Mouse (Mus musculus) kidney, adult 18-20 months (tissue): ENCODE results near the gene Ndufv2.
"Not testable (repeated sequence)": the region's sequence is repeated elsewhere in the genome, so short reads cannot be mapped to it uniquely, and the experiment has no call there.

Source experiments
- DNase-seq: peaks from one replicate; pipeline ENCODE4 v3.0.0; 2021

Ndufv2 gene

DNA sequence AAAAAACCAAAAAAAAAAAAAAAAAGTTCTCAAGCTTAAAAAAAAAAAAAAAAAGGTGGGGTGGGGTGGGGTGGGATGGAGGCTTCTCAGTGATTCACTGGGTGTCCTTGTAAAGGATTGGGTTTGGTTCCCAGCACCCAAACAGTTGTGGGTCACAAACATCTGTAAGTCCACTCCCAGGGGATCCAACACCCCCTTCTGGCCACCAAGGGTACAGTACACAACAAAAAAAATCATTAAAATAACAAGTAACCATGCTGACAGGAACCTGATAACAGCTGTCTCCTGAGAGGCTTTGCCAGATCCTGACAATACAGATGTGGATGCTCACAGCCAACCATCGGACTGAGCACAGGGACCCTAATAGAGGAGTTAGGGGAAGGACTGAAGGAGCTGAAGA lies 16.9 kb downstream of the Ndufv2 start:
- no peak for DNase-seq

DNA sequence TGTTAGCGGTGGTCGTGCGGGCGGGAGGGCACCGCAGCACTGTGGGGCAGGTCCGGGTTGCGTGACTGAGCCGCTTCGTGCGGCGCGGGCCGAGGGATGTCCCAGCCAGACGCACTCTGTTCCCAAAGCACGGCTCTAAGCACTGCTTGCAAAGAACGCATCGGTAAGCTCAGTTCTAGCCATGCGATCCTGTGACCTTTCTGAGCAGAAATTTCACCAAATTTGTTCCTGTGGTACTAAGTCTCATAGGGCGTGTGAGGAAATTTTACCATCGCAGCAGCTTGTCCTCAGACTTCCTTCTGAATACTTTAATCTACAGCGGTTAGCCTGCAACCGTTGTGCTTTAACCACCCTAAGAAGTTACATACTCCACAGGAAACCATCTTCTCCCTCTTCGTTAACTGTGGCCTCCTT lies 23.9 kb downstream of the Ndufv2 start:
- no peak for DNase-seq

DNA sequence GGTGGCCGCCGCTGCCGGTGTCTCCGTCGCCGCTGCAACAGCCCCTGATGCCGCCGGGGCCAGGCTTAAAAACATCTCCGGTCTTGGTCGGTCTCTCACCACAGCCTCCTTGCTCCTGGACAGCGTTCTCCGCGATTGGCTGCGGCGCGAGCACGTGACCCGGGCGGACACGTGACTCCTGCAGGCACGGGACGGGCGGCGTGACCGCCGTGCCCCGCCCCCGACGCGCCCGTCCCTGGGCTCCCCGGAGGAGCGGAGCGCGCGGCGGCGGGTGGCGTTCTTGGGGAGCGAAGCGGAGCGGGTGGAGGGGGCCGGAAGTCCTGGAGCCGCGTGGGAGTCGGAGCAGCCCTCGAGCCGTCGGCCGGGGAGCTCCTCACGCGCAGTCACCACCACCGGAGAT lies 24.4 kb downstream of the Ndufv2 start, which contains the start of gene Ankrd12:
Ankrd12 (minus strand) TSS at position 156 of the 400 bp plus-strand sequence.
- DNase-seq, result peak; percentile 98

DNA sequence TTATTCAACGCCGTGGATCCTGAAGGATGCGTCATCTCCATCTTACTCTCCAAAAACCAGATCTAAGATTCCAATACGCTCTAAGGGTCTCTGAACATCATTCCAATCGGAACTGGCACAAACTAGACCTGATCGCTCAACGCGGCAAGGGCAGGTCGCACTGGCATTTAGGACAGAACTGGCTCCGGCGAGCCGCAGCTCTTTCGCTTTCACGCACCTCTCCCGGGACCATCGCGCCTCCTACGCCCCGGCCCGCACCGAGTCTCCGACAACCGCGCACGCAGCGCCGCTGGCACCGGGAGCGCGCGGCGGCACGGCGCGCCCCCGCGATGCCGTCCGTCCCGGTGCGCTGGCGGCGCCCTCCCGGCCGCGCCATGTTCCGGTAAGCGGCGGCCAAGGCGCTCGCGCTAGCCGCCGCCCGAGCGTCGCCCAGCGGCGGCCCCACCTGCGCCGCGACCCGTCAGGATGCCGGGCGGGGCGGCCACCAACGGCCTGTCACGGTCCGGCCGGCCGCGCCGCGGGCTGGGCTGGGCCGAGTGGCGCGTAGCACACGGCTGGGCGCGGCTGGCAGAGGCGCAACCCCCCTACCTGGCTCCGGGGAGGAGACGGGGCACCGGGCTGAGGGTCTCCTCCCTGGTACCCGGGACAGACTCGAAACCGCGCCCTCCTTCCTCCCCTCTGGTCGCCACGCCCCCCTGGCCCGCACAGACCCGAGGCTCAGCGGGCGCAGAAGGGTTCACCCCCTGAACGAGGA lies 25.0 kb downstream of the Ndufv2 start:
- no peak for DNase-seq

DNA sequence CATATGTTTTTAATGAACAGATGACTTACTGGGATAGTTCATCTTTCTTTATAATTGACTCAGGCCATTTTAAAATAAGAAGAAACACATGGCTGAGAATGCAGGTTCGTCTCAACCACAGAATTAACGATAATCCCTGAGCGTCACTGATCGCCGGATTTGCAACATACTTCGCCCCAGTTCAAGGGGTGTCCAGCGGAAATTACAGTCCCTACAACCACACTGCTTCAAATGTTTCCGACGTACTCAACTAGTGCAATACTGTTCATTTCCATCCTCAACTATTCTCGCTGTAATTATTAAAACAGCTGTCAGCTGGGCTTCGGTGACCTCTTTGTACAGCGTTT lies 25.6 kb downstream of the Ndufv2 start:
- no peak for DNase-seq

DNA sequence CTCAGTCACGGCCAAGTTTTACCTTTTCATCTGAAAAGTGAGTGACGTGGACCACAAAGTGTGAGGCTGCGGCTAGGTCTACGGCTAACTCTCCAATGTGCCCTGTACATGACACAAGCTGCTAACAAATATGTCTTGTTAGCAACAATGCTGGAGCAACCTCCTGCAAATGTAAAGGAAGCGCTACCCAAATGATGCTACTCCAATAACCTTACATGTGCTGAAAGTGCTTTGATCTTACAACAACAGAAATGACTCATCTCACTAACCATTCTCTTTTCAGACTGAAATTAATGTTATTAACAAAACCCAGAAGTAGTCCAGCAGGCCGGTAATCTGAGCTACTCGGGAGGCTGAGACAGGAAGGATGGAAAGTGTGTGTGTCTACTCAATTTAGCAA lies 27.4 kb downstream of the Ndufv2 start:
- DNase-seq, result no peak

DNA sequence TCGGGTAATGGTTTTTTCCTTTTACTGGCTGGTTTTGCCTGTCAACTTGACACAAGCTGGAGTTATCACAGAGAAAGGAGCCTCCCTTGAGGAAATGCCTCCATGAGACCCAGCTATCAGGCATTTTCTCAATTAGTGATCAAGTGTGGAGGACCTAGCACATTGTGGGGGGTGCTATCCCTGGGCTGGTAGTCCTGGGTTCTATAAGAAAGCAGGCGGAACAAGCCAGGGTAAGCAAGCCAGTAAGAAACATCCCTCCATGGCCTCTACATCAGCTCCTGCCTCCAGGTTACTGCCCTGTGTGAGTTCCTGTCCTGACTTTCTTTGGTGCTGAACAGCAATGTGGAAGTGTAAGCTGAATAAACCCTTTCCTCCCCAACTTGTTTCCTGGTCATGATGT lies 32.3 kb downstream of the Ndufv2 start:
- not testable (repeated sequence) for DNase-seq

DNA sequence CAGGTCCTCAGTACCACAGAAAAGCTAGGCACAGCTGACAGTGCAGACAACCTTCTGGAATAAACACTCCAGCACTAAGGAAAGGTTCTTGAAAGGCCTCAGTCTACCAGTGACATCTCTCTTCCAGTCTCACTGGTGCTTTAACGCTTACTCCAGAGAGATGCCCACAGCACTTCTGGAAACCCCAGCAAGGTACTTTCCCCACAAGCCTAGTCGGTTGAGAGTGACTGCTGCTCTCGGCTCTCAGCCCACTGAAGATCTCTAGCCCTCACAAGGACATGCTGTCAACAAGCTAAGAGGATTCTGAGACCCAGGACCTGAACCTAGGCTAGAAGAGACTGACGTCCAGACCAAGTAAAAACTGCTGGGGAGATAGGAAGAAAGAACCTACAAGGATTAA lies 36.2 kb downstream of the Ndufv2 start:
- DNase-seq, result no peak

DNA sequence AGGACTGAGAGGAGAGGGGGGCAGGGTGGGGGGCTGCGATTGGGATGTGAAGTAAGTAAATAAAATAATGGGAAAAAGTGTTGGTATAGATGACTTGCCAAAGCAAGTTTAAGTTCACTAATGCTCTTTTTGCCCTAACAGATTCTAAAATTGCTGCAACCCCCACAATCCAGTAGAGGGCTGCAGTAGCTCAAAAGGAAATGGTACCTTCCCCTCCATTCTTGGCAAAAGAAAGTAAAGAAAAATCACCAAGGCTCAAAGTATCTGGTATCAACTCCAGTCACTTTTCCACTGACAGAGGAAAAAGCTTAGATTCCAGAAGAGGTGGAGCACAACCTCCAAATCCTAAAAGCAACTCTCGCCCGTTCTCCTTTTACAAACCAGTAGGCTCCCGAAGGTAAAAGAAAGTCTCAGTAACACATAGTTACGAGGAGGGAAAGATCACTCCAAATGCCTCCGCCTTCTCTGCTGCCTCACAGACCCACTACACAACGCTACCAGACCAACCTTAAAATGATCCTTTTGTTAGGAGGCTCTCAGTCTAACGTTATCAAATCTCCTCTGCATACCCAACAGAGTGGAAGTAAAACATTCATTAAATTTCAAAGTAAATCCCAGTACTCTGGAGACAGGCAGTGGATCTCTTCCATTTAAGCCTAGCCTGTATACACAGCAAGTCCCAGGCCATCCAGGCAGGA lies 40.0 kb downstream of the Ndufv2 start:
- DNase-seq, result no peak

DNA sequence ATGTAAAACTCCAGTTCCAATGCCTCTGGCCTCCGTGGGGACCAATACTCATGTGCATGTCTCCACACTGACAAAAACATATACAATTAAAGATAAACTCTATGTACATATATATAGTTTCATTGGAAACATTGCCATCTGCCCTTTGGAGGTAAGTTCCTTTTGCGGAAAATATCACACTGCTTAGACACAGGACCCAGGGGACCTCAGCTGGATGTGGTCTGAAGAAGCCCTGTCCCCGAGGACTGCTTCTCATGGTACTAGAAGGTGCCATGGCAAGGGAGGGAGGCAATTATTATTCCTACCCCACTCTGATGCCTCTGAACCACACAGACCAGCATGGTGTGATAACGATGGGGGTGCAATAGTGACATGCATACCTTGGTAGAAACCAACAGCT lies 43.2 kb downstream of the Ndufv2 start:
- DNase-seq, result no peak

DNA sequence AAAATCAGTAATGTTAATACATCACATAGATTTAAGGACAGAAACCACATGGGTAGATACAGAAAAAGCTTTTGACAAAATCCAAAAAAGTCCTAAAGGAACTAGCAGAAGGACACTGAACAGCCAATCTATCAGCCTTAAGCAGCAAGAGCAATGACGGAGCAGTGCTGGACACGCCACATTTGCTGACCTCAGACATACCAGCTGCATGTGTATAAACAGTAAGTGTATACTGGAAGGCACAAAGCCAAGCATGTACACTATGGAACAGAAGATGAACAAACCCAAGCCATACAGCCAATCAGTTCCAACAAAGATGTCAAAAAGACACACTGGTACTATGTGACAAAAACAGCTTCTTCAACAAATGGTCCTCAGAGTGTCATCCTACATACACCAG lies 44.2 kb downstream of the Ndufv2 start:
- no peak for DNase-seq

DNA sequence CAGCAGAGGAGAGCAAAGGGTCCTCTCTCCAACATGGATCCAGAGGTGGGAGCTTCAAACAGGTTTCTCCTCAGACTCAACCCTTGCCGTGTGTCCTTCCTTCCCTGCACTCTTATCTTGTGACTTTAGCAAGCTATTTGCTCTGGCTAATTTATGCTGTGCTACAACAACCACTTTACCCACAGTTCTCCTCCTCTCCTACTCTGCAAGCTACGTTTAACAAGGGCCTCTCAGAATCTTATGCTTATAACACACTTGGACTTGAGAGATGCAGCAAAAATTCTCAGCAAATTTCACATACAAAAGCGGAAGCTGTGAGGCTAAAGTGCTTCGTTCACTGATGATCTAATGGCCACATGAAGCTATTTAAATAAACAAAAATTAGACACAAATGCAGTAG lies 48.0 kb downstream of the Ndufv2 start:
- no peak for DNase-seq

DNA sequence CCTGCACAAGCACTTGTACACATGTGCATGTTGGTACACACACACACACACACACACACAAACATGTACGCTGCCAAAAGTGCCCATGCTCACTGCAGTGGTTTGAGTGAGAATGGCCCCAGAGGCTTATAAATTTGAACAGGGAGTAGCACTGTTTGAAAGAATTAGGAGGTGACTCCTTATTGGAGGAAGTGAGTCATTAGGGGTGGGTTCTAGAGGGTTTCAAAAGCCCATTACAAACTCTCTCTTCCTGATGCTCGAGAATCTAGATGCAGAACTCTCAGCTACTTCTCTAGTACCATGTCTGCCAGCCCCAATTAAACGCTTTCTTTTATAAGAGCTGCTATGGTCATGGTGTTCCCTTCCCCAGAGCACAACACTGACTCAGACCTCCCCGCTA lies 52.6 kb downstream of the Ndufv2 start:
- no peak for DNase-seq

DNA sequence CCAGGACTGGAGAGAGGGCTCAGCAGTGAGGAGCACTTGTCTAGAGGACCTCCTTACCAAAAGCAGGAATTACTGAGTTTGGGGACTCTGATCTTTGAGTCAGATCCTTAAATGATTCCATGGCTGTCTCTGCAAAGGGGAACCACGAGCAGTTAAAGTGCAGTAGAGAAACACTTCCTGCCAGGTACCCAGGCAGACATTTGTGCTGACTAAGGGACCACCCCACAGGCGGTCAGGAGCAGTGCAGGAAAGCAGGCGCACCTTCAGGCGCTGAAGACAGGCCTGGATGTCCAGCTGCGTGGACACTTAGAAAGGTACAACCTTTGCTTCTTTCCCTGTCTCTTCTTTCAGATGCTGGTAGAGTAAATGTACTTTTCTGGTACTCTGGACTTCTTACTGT lies 53.2 kb downstream of the Ndufv2 start:
- DNase-seq, result no peak

DNA sequence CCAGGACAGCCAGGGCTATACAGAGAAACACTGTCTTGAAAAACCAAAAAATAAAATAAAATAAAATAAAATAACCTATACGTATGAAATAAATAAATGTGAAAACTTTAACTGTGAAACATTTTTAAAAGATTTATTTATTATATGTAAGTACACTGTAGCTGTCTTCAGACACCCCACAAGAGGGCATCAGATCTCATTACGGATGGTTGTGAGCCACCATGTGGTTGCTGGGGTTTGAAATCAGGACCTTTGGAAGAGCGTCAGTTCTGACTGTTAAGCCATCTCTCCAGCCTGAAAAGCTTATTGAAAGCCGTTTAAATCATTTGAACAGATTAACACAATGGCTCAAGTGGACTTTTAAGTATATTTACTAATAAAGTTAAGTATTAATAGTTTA lies 57.7 kb downstream of the Ndufv2 start:
- DNase-seq, result not testable (repeated sequence)

DNA sequence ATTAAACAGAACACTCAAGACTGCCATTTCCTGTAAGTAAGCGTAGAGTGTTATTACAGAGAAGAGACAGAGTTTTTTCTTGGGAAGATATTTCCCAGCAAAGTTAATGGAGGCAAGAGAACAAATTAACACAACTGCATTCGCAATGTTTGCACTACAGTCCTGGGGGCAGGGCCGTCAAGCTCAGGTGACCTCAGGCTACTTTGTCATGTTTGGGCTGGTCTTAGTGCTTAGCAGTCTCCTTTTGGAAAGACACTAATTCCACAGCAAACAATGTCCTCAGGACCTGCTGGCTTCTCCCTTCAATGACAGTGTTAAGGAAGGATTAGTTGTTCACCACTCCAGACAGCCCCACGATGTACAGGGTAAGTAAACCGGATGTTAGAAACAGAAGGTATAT lies 60.3 kb downstream of the Ndufv2 start:
- no peak for DNase-seq

DNA sequence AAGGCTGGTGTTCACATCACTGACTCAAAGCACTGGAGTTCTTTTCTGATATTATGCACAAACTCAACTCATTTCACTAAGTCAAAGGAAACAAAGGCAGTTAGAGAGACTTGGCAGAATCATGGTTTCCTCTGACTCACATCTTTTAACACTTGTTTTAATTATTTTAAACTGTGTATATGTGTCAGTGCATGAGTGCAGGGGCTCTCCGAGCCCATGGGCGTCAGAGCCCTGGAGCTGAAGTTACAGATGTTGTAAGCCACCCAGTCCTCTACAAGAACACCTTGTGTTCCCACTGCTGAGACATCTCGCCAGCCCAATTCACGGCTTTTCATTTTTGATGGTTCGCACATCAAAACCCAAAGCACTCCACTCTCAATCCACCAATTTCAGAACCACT lies 68.1 kb downstream of the Ndufv2 start:
- no peak for DNase-seq

DNA sequence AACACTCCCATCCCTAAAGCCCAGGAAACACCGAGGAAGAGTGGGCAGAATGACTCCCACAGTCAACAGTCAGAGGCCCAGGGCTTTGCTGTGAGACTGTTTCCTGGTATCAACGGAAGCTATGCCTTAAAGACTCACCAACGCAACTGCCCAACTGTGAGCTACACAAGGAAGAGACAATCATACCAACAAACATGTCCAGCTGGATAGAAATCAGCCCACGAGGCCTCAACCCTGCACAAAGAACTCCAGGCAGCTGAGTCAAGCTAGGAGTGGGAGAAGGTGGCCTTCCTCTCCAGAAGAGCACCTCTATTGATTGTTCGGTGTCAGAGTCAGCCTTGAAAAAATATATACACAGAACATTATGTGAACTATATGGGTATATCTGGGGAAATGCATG lies 69.4 kb downstream of the Ndufv2 start:
- DNase-seq, result no peak
